Comparison of ENCODE assay signal across 10 mouse cellular contexts in genomic region chr9:106600546-106600945, GRCm38 (mm10). TPM values are rescaled to one million over a fixed set of nuclear protein-coding genes. Genes with fewer than 3 reads are reported as not detected.
DNase-seq lines count a peak whose midpoint lies in the region; TF ChIP-seq lines count a peak whose summit lies in the region.
"Had no signal": no experiment of that assay in that cellular context is flagged by ENCODE, and none has a peak within 500 bp of the region (broad histone marks: within the 10 kb centered on the region; RNA-seq: fewer than 3 reads in every experiment).

No protein-coding gene starts in this region.

- H3K27me3 ChIP-seq in testis, adult 2 months (ENCODE audit: control insufficient read depth, insufficient read depth, low read length), result no peaks in the 10 kb centered on the region
- H3K27me3 ChIP-seq: liver, embryonic 15.5 days had no signal

- TF ChIP-seq CTCF in gastrocnemius, adult 2 months (IDR thresholded peaks at IDR 0.05), result peak; percentile 65
- peak; percentile 77; the same call in 1 of the 2 replicates for TF ChIP-seq CTCF in testis, adult 2 months (IDR thresholded peaks at IDR 0.05; ENCODE audit: control insufficient read depth, insufficient read depth, insufficient replicate concordance, low read depth, low read length)

- no peak overlapping the region for H3K27ac ChIP-seq in gastrocnemius, adult 2 months
- H3K27ac ChIP-seq in testis, adult 2 months (ENCODE audit: control insufficient read depth, insufficient read depth, low read depth, low read length), result 0 out of 2 replicates have a peak overlapping the region, but pooled peaks have one; percentile 3
- H3K27ac ChIP-seq: embryonic facial prominence, embryonic 12.5 days; liver, embryonic 15.5 days had no signal

- H3K36me3 ChIP-seq in testis, adult 2 months (ENCODE audit: control insufficient read depth, insufficient read depth, low read length), result no peaks in the 10 kb centered on the region
- H3K36me3 ChIP-seq: embryonic facial prominence, embryonic 12.5 days; liver, embryonic 15.5 days had no signal

- no peak overlapping the region for H3K4me3 ChIP-seq in gastrocnemius, adult 2 months
- H3K4me3 ChIP-seq in testis, adult 2 months (ENCODE audit: control insufficient read depth, low read depth, low read length), result no peak overlapping the region
- H3K4me3 ChIP-seq: embryonic facial prominence, embryonic 12.5 days; liver, embryonic 15.5 days had no signal

- peak; percentile 25 for DNase-seq in gastrocnemius, adult 2 months
- no peak for DNase-seq in gastrocnemius, postnatal 25 days
- DNase-seq in 3T3-L1 (ENCODE audit: low read depth, low spot score), result peak; percentile 76
- DNase-seq in T-cell, adult 2 months (ENCODE audit: low spot score), result peak; percentile 7
- peak; percentile 72 to 79 for DNase-seq in cerebellum, postnatal 14 days
- DNase-seq in kidney, postnatal 14 days, result peak; percentile 27
- peak; percentile 50 for DNase-seq in lung, postnatal 10 days

- no peak for TF ChIP-seq POLR2A in testis, adult 2 months (IDR thresholded peaks at IDR 0.05; ENCODE audit: control insufficient read depth, low read depth, low read length)

- intact Hi-C loops in gastrocnemius, adult 2 months (cut with DNase I), result no loop called here

- H3K4me1 ChIP-seq in testis, adult 2 months (ENCODE audit: control insufficient read depth, insufficient read depth, low read length), result peaks cover 4% of the 10 kb centered on the region
- H3K4me1 ChIP-seq: liver, embryonic 15.5 days had no signal

RNA-seq across cellular contexts. Expression of gene Iqcf6, which starts 25.8 kb away (rescaled TPM):
- not detected for total RNA-seq in gastrocnemius, adult 2 months (2021)
- total RNA-seq in gastrocnemius, postnatal 25 days (2021), result not detected
- 85.6 and 87.2 TPM in 2 replicates for polyA plus RNA-seq in testis, adult 2 months (2012; rRNA removed)
- polyA plus RNA-seq: embryonic facial prominence, embryonic 12.5 days; liver, embryonic 15.5 days had no signal

RNA-seq across cellular contexts. Expression of gene Iqcf4, which starts 29.8 kb away (rescaled TPM):
- not detected for total RNA-seq in gastrocnemius, adult 2 months (2021)
- total RNA-seq in gastrocnemius, postnatal 25 days (2021), result not detected
- polyA plus RNA-seq in testis, adult 2 months (2012; rRNA removed), result 220 and 225 TPM in 2 replicates
- polyA plus RNA-seq: embryonic facial prominence, embryonic 12.5 days; liver, embryonic 15.5 days had no signal

RNA-seq across cellular contexts. Expression of gene Iqcf3, which starts 39.1 kb away (rescaled TPM):
- not detected for total RNA-seq in gastrocnemius, adult 2 months (2021)
- total RNA-seq in gastrocnemius, postnatal 25 days (2021), result not detected
- polyA plus RNA-seq in testis, adult 2 months (2012; rRNA removed), result 594 and 612 TPM in 2 replicates
- polyA plus RNA-seq: embryonic facial prominence, embryonic 12.5 days; liver, embryonic 15.5 days had no signal

RNA-seq across cellular contexts. Expression of gene Grm2, which starts 55.3 kb away (rescaled TPM):
- not detected for total RNA-seq in gastrocnemius, adult 2 months (2021)
- not detected for total RNA-seq in gastrocnemius, postnatal 25 days (2021)
- polyA plus RNA-seq in testis, adult 2 months (2012; rRNA removed), result 0.22 and 0.30 TPM in 2 replicates
- polyA plus RNA-seq: liver, embryonic 15.5 days had no signal
